Mouse (Mus musculus) mature B cell (primary cell): ENCODE data around the gene Fgfr2.

Experiments
- in situ Hi-C: fragments of 300-500 bp; cut with MboI; formaldehyde crosslinking; loops from 2 replicates; pipeline ENCODE4 v1.14.3; 2019

Gene Fgfr2

GRCm38 (mm10) chr7:130578066-130578465 lies 2545.1 kb downstream of the Fgfr2 start:
- in situ Hi-C loops = no loop called here

GRCm38 (mm10) chr7:130577388-130578003 lies 2545.7 kb downstream of the Fgfr2 start, which contains the start of gene Tacc2:
TSS of gene Tacc2 (plus strand) at chr7:130577438.
- in situ Hi-C loops = no loop called here

GRCm38 (mm10) chr7:130576981-130577380 lies 2546.2 kb downstream of the Fgfr2 start:
- in situ Hi-C loops = no loop called here

- in situ Hi-C loops = no loop called here
These were observed 2548.7 kb downstream of the Fgfr2 start for GRCm38 (mm10) chr7:130574211-130574991.

- in situ Hi-C loops = no loop called here
These were observed 2549.4 kb downstream of the Fgfr2 start for GRCm38 (mm10) chr7:130573746-130574145.

DNA sequence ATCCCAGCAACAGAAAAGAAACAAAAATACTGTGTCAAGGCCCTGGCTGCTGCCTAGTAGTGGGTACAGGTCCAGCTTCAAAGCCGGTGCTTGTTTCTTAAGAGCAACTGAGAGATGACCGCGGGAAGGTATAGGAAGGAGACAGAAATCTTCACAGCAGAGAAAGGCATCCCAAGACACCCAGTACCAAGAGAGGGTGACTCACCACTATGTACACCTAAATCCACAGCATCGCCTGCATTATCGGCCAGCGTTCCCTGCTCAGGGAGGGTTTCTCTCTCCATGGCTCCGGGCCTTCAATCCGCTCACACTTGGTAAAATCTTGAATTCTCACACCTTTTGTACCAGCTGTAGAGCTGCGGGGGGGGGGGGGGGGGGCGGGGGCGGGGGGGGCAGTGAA lies 2550.3 kb downstream of the Fgfr2 start, which contains the start of gene Nsmce4a:
Gene Nsmce4a (minus strand): TSS at position 298 of the 400 bp plus-strand sequence.
- in situ Hi-C loops = no loop called here

- in situ Hi-C loops = no loop called here
These were observed 2552.7 kb downstream of the Fgfr2 start for GRCm38 (mm10) chr7:130570472-130570871.

GRCm38 (mm10) chr7:130568783-130569436 lies 2554.2 kb downstream of the Fgfr2 start:
- in situ Hi-C loops = no loop called here

DNA sequence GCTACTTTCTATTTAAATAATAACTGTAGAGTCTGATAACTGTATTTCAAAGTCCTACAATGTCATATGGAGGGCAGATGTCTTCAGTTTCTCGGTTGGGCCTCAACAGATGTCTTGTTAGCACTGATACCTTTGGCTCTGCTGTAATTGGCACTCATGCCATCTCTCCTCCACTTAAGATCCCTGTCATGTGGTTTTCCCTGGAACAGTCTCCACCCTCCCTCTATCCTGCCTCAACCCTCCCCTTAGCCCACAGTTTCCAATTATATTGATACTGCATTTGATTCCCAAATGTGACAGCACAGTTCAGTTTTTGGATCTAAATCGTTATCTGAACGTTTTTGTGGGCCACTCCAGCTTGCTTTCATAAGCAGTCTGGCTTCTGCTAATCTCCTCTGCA lies 2558.6 kb downstream of the Fgfr2 start:
- in situ Hi-C loops = no loop called here

GRCm38 (mm10) chr7:130563880-130564279 lies 2559.3 kb downstream of the Fgfr2 start:
- in situ Hi-C loops = no loop called here

DNA sequence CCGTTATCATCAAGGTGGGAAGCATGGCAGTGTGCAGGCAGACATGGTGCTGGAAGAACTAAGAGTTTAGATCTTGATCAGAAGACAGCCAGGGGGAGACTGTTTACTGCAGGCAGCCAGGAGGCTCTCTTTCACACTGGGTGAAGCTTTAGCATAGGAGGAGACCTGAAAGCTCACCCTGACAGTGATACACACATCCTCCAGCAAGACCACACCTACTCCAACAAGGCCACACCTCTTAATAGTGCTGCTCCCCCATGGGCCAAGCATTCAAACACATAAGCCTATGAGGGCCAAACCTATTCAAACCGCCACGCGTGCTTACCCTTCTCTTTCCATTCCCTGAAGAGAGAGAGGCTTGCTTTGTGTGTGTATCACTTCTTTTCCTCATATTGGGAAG lies 2559.9 kb downstream of the Fgfr2 start:
- in situ Hi-C loops = no loop called here

GRCm38 (mm10) chr7:130560933-130561332 lies 2562.2 kb downstream of the Fgfr2 start:
- in situ Hi-C loops = no loop called here

GRCm38 (mm10) chr7:130558592-130558991 lies 2564.6 kb downstream of the Fgfr2 start:
- in situ Hi-C loops = no loop called here

GRCm38 (mm10) chr7:130555597-130555996 lies 2567.6 kb downstream of the Fgfr2 start:
- in situ Hi-C loops = no loop called here

DNA sequence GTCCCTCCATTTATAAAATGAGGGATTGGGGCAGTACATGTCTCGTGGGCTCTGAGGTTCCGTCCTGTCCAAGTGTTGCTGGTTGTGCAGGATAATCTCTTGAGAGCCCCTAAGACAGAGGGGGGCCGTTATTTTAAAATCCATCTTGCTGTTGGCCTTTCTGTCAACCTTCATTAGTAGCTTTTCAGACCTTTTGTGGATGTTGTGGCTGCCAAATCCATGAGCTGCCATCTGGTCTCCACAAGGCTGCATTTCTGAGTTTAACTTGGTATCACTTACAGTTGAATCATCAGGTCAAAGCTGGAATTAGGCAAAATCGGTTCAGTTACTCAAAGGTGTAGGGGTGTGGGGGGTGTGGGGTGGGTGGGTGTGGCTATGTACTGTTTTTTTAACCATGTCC lies 2569.8 kb downstream of the Fgfr2 start:
- in situ Hi-C loops = no loop called here

- in situ Hi-C loops = no loop called here
These were observed 2570.4 kb downstream of the Fgfr2 start for GRCm38 (mm10) chr7:130552780-130553179.

- in situ Hi-C loops = no loop called here
These were observed 2575.4 kb downstream of the Fgfr2 start for GRCm38 (mm10) chr7:130547635-130548175.

- in situ Hi-C loops = no loop called here
These were observed 2576.2 kb downstream of the Fgfr2 start for GRCm38 (mm10) chr7:130546791-130547484.

DNA sequence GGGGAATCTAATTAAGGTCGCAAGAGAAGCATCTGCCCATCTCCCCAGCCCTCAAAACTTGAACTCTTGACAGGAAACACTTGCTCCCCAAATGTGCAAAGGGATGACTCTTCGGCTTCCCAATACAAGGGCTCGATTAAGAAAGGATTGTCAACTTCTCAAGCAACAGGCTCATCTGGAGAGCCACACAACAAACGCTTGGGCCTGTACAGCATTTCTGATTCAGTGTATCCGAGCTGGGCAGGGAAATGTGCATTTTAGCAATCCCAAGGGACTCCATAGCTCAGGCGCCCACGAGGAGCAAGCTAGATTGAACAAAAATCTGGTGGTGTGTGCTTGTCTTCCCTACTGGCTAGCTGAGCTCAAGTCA lies 2576.7 kb downstream of the Fgfr2 start:
- in situ Hi-C loops = no loop called here

DNA sequence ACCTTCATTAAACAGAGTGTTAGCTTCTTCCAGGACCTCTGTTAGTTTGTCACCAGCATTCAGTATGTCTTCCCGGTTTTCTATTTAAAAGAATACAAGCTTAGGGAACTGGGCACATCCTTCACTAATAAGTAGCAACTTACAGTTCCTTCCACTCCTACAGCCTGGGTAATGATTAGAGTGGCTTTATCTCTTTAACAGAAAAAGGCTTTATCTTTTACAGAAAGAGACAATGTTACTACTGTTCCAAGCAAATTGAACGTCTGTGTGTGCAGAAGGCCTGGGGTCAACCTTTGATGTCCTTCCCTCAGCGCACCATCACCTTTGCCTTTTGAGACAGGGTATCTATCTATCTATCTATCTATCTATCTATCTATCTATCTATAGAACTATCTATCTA lies 2577.3 kb downstream of the Fgfr2 start:
- in situ Hi-C loops = no loop called here

DNA sequence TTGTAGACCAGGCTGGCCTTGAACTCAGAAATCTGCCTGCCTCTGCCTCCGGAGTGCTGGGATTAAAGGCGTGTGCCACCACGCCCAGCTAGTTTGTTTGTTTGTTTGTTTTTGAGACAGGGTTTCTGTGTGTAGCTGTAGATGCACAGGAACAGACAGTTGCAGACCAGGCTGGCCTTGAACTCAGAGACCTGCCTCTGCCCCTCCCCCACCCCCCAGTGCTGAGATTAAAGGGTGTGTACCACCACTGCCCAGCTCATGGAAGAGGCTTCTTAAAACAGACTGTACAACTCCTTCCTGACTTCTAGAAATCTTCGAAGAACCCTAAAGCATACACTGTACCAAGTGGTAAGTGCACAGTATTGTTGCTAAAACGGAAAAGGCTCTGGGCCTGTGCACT lies 2577.7 kb downstream of the Fgfr2 start:
- in situ Hi-C loops = no loop called here

DNA sequence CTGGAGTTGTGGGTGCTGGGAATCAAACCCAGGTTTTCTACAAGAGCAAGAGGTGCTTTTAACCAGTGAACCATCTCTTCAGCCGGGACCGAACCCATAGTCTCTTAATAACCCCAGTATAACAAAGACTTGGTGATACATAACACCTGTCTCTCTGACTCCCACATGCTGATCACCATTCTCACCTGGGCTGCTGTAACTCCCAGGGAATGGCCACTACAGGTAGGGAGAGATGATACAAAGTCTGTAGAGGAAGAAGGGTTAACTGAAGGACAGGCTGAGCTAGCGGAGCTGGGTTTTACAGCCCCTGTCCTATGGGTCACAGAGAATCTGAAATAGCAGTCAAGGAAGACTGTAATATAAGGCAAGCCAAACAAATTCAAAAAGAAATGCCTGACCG lies 2580.0 kb downstream of the Fgfr2 start:
- in situ Hi-C loops = no loop called here
